Mouse (Mus musculus) neural tube, embryonic 15.5 days (tissue): ENCODE measurements around the gene Hid1. TPM values are rescaled to one million over a fixed set of nuclear protein-coding genes. Genes with fewer than 3 reads are reported as not detected.
A peak's percentile ranks its signal among the peaks of the same experiment; 100 is the strongest.

ENCODE experiments used
- ATAC-seq: fragments of 200-750 bp; cut with Nextera tagmentation; 2 replicates; pipeline ENCODE4 v1.8.0; 2017; ENCODE audit warnings: mild to moderate bottlenecking, moderate TSS enrichment, moderate library complexity; ENCODE audit not compliant: low FRiP score
- H3K27ac ChIP-seq: fragments of 300-500 bp; sonication (generic); replicated peaks from 2 replicates; pipeline ENCODE4 v1.5.1; 2015; ENCODE audit warnings: mild to moderate bottlenecking, inconsistent platforms
- H3K27me3 ChIP-seq: fragments of 300-500 bp; sonication (generic); replicated peaks from 2 replicates; pipeline ENCODE4 v1.6.1; 2015; ENCODE audit warnings: inconsistent platforms
- H3K36me3 ChIP-seq: fragments of 300-500 bp; sonication (generic); 2 replicates; pipeline ENCODE4 v1.6.1; 2015; ENCODE audit warnings: inconsistent platforms
- H3K4me1 ChIP-seq: fragments of 300-500 bp; sonication (generic); 2 replicates; pipeline ENCODE4 v1.6.1; 2015; ENCODE audit warnings: inconsistent platforms
- H3K4me2 ChIP-seq: fragments of 300-500 bp; sonication (generic); 2 replicates; pipeline ENCODE4 v1.6.1; 2015; ENCODE audit warnings: inconsistent platforms, mild to moderate bottlenecking, moderate library complexity
- H3K4me3 ChIP-seq: fragments of 300-500 bp; sonication (generic); replicated peaks from 2 replicates; pipeline ENCODE4 v1.5.1; 2015; ENCODE audit warnings: mild to moderate bottlenecking, inconsistent platforms
- H3K9ac ChIP-seq: fragments of 300-500 bp; sonication (generic); replicated peaks from 2 replicates; pipeline ENCODE4 v1.6.1; 2015; ENCODE audit warnings: mild to moderate bottlenecking, inconsistent platforms
- H3K9me3 ChIP-seq: fragments of 300-500 bp; sonication (generic); replicated peaks from 2 replicates; pipeline ENCODE4 v1.6.1; 2016; ENCODE audit warnings: inconsistent platforms
- WGBS: fragments of 180-500 bp; shearing (Covaris S2); methylation state at CpG from one replicate; pipeline ENCODE4 v1.1.7; 2015; ENCODE audit warnings: mixed read lengths; 5-methylcytosine and 5-hydroxymethylcytosine counted together
- polyA plus RNA-seq: library from polyadenylated mRNA; unstranded; fragments of >200 nt; fragmentation: Nextera tagmentation; extraction: Ambion mirVana; gene quantifications from 2 replicates; pipeline ENCODE4 v1.2.1, GENCODE M21; 2015

Gene Hid1
- polyA plus RNA-seq, 1 experiment from 2014 or later: 55.6 TPM

DNA sequence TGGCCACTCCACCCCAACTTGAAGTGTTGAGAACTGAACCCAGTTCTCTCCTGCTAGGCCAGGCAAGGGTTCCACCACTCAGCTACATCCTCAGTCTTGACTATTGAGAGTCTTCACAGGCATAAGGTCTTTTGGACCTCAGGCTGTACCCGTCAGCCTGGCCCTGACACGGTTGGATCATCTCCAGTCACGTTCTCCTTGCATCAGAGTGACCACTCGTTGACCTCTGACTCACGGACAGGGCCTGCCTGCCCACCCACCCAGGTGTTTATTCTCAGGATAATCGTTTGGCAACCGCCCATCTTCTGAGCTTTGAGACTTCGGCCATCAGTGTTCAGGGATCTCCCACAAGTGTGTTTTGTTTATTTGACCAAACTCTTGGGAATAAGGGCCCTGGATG is 64.4 kb downstream of the Hid1 start:
- H3K4me1 ChIP-seq: peaks cover 4% of the 10 kb centered on the region; the same call in 1 of the 2 replicates
- no peak for ATAC-seq
- no peaks in the 10 kb centered on the region for H3K36me3 ChIP-seq
- H3K27ac ChIP-seq: no peak overlapping the region
- no peak overlapping the region for H3K4me2 ChIP-seq
- H3K27me3 ChIP-seq: peaks cover 5% of the 10 kb centered on the region
- H3K9ac ChIP-seq: no peak overlapping the region
- H3K4me3 ChIP-seq: no peak overlapping the region
- no peaks in the 10 kb centered on the region for H3K9me3 ChIP-seq
- WGBS: 81% methylated on average over 8 of the region's 8 CpGs

DNA sequence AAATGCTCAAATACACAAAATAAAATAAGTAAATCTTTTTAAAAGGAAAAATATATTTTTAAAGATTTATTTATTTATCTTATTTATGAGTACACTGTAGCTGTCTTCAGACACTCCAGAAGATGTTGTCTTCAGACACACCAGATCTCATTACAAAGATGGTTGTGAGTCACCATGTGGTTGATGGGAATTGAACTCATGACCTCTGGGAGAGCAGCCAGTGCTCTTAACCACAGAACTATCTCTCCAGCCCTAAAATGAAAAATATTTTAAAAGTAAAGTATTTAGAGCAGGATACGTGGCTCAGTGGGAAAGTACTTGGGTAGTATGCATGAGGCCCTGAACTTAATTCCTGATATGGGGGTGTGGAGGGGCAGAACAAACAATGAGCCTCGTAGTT is 66.2 kb downstream of the Hid1 start:
- no peak overlapping the region for H3K27ac ChIP-seq
- no peaks in the 10 kb centered on the region for H3K9me3 ChIP-seq
- H3K27me3 ChIP-seq: peaks cover 7% of the 10 kb centered on the region; the same call in 1 of the 2 replicates
- no peak overlapping the region for H3K9ac ChIP-seq
- no peaks in the 10 kb centered on the region for H3K36me3 ChIP-seq
- ATAC-seq: no peak
- peaks cover 17% of the 10 kb centered on the region for H3K4me1 ChIP-seq
- H3K4me3 ChIP-seq: no peak overlapping the region
- H3K4me2 ChIP-seq: no peak overlapping the region
- WGBS: 90% methylated on average over 2 of the region's 2 CpGs

GRCm38 (mm10) chr11:115300745-115301144 is 66.8 kb downstream of the Hid1 start:
- peaks cover 13% of the 10 kb centered on the region; the same call in 1 of the 2 replicates for H3K27me3 ChIP-seq
- no peak for ATAC-seq
- WGBS: 84% methylated on average over 4 of the region's 4 CpGs
- H3K36me3 ChIP-seq: no peaks in the 10 kb centered on the region
- H3K4me3 ChIP-seq: no peak overlapping the region
- H3K4me1 ChIP-seq: peaks cover 18% of the 10 kb centered on the region
- no peaks in the 10 kb centered on the region for H3K9me3 ChIP-seq
- H3K27ac ChIP-seq: no peak overlapping the region
- H3K4me2 ChIP-seq: no peak overlapping the region
- H3K9ac ChIP-seq: no peak overlapping the region

GRCm38 (mm10) chr11:115298160-115298559 is 69.4 kb downstream of the Hid1 start:
- peaks cover 16% of the 10 kb centered on the region; the same call in 1 of the 2 replicates for H3K27me3 ChIP-seq
- H3K4me3 ChIP-seq: no peak overlapping the region
- H3K4me1 ChIP-seq: peaks cover 18% of the 10 kb centered on the region
- H3K36me3 ChIP-seq: no peaks in the 10 kb centered on the region
- H3K27ac ChIP-seq: no peak overlapping the region
- WGBS: 76% methylated on average over 8 of the region's 8 CpGs
- H3K4me2 ChIP-seq: peak overlapping the region; percentile 76
- no peaks in the 10 kb centered on the region for H3K9me3 ChIP-seq
- ATAC-seq: no peak
- no peak overlapping the region for H3K9ac ChIP-seq

Other genes with a start within 250 kb of the Hid1 start
- gene Cd300lf, start 233.8 kb downstream of the Hid1 start, polyA plus RNA-seq: 0.20 and 0.27 TPM in 2 replicates
- gene Slc9a3r1, start 204.4 kb downstream of the Hid1 start, polyA plus RNA-seq: 45.5 and 80.6 TPM in 2 replicates
- 11.7 TPM in 2 replicates for gene Tmem104, start 180.3 kb downstream of the Hid1 start, polyA plus RNA-seq
- gene Nat9, start 179.9 kb downstream of the Hid1 start, polyA plus RNA-seq: 22.0 and 22.8 TPM in 2 replicates
- 0.34 and 0.44 TPM in 2 replicates for gene Grin2c, start 100.5 kb downstream of the Hid1 start, polyA plus RNA-seq
- 18.6 and 21.5 TPM in 2 replicates for gene Fdxr, start 90.7 kb downstream of the Hid1 start, polyA plus RNA-seq
- gene Fads6, start 70.1 kb downstream of the Hid1 start, polyA plus RNA-seq: 2.0 and 2.1 TPM in 2 replicates
- 0.15 and 0.26 TPM in 2 replicates for gene Otop2, start 60.6 kb downstream of the Hid1 start, polyA plus RNA-seq
- 0.09 and 0.14 TPM in 2 replicates for gene Ush1g, start 45.7 kb downstream of the Hid1 start, polyA plus RNA-seq
- gene Otop3, start 33.0 kb downstream of the Hid1 start, polyA plus RNA-seq: 2.5 and 2.6 TPM in 2 replicates
- 21.5 and 23.9 TPM in 2 replicates for gene Cdr2l, start 14.2 kb upstream of the Hid1 start, polyA plus RNA-seq
- gene Mrpl58, start 36.0 kb upstream of the Hid1 start, polyA plus RNA-seq: 175 and 183 TPM in 2 replicates
- gene Atp5h, start 52.2 kb upstream of the Hid1 start, polyA plus RNA-seq: 949 and 1,025 TPM in 2 replicates
- 19.0 and 22.4 TPM in 2 replicates for gene Kctd2, start 52.4 kb upstream of the Hid1 start, polyA plus RNA-seq
- 0.09 and 0.10 TPM in 2 replicates for gene Trim80, start 72.8 kb upstream of the Hid1 start, polyA plus RNA-seq
- gene Slc16a5, start 94.7 kb upstream of the Hid1 start, polyA plus RNA-seq: 0.44 and 7.2 TPM in 2 replicates
- 16.2 and 17.8 TPM in 2 replicates for gene Armc7, start 107.9 kb upstream of the Hid1 start, polyA plus RNA-seq
- 95.5 and 96.2 TPM in 2 replicates for gene Nt5c, start 124.1 kb upstream of the Hid1 start, polyA plus RNA-seq
- gene Jpt1, start 146.6 kb upstream of the Hid1 start, polyA plus RNA-seq: 1,012 and 1,180 TPM in 2 replicates
- 882 and 892 TPM in 2 replicates for gene Sumo2, start 168.5 kb upstream of the Hid1 start, polyA plus RNA-seq
- gene Nup85, start 196.7 kb upstream of the Hid1 start, polyA plus RNA-seq: 101 and 120 TPM in 2 replicates
- 81.0 and 83.8 TPM in 2 replicates for gene Mrps7, start 236.2 kb upstream of the Hid1 start, polyA plus RNA-seq
- 34.6 and 35.0 TPM in 2 replicates for gene Gga3, start 236.3 kb upstream of the Hid1 start, polyA plus RNA-seq
- gene Mif4gd, start 245.2 kb upstream of the Hid1 start, polyA plus RNA-seq: 11.5 and 19.4 TPM in 2 replicates